Mouse (Mus musculus) hindbrain, embryonic 16.5 days (tissue): ENCODE results near the gene Lmo7. TPM values are rescaled to one million over a fixed set of nuclear protein-coding genes. Genes with fewer than 3 reads are reported as not detected.

Experiments used
- ATAC-seq: fragments of 200-750 bp; cut with Nextera tagmentation; 2 replicates; pipeline ENCODE4 v1.8.0; 2017; ENCODE audit warnings: moderate TSS enrichment, moderate library complexity
- H3K27ac ChIP-seq: fragments of 300-500 bp; sonication (generic); 2 replicates; pipeline ENCODE4 v1.5.1; 2014; ENCODE audit warnings: low read depth, mild to moderate bottlenecking, control low read depth, low read length, moderate library complexity
- H3K27me3 ChIP-seq: fragments of 300-500 bp; sonication (generic); replicated peaks from 2 replicates; pipeline ENCODE4 v1.6.1; 2014; ENCODE audit warnings: low read length; ENCODE audit not compliant: control insufficient read depth, insufficient read depth
- H3K36me3 ChIP-seq: fragments of 300-500 bp; sonication (generic); 2 replicates; pipeline ENCODE4 v1.6.1; 2014; ENCODE audit warnings: mild to moderate bottlenecking, low read length, moderate library complexity, mixed read lengths; ENCODE audit not compliant: control insufficient read depth, insufficient read depth
- H3K4me1 ChIP-seq: fragments of 300-500 bp; sonication (generic); 2 replicates; pipeline ENCODE4 v1.6.1; 2014; ENCODE audit warnings: low read depth, low read length; ENCODE audit not compliant: control insufficient read depth, insufficient read depth
- H3K4me2 ChIP-seq: fragments of 300-500 bp; sonication (generic); 2 replicates; pipeline ENCODE4 v1.6.1; 2014; ENCODE audit warnings: mild to moderate bottlenecking, low read length, control low read depth, moderate library complexity
- H3K4me3 ChIP-seq: fragments of 300-500 bp; sonication (generic); 2 replicates; pipeline ENCODE4 v1.5.1; 2014; ENCODE audit warnings: mild to moderate bottlenecking, low read length, control low read depth, moderate library complexity
- H3K9ac ChIP-seq: fragments of 300-500 bp; sonication (generic); 2 replicates; pipeline ENCODE4 v1.6.1; 2014; ENCODE audit warnings: low read depth, mild to moderate bottlenecking, control low read depth, low read length, moderate library complexity
- H3K9me3 ChIP-seq: fragments of 300-500 bp; sonication (generic); 2 replicates; pipeline ENCODE4 v1.6.1; 2014; ENCODE audit warnings: mild to moderate bottlenecking, low read length, moderate library complexity; ENCODE audit not compliant: control insufficient read depth
- WGBS: fragments of 180-500 bp; shearing (Covaris S2); extraction: QIAGEN DNeasy Blood & Tissue Kit; methylation state at CpG from one replicate; pipeline ENCODE4 v1.1.7; 2014; 5-methylcytosine and 5-hydroxymethylcytosine counted together
- polyA plus RNA-seq: library from polyadenylated mRNA; unstranded; fragments of >200 nt; fragmentation: Nextera tagmentation; extraction: Ambion mirVana; gene quantifications from 2 replicates; pipeline ENCODE4 v1.2.1, GENCODE M21; 2015

Gene Lmo7
- polyA plus RNA-seq, 1 experiment from 2014 or later = 2.3 TPM

- Histone ChIP-seq H3K4me1 (no peaks in the 10 kb centered on the region), H3K27me3 (no peaks in the 10 kb centered on the region), H3K9me3 (no peaks in the 10 kb centered on the region), H3K36me3 (no peaks in the 10 kb centered on the region), H3K27ac (no peak overlapping the region), H3K4me2 (no peak overlapping the region), H3K9ac (no peak overlapping the region), H3K4me3 (no peak overlapping the region)
- WGBS = 76% methylated on average over 4 of the region's 4 CpGs
- no peak for ATAC-seq
Observed at GRCm38 (mm10) chr14:101853722-101854121, 124.0 kb downstream of the Lmo7 start.

GRCm38 (mm10) chr14:101854226-101854625 lies 124.5 kb downstream of the Lmo7 start:
- no peaks in the 10 kb centered on the region for H3K36me3 ChIP-seq
- ATAC-seq = no peak

DNA sequence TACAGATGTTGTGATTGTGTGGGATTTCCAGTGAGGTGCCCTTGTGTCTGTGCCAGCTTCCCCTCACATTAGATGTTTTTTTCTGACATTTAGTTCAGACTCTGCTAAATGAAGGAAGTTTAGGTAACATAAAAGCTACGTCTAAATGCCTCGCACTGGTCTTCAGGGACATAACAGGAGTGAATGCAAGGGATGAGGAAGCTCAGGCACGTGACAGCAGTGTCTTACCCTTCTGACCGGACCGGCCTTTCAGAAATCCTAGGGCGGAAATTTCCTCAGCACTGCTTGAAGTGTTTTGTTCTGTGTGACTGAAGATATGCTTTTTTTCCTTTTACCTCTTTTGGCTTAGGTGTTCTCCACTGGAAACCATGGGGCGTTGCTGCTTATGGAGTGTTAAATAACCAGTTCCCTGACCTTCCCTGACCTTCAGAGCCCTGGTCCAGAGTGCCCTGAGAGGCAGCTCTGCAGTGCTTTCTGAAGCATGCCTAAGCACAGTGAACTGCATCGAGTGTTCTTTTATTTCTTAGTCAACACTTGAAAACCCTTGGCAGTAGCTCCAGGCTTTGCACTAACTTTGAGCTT lies 129.6 kb downstream of the Lmo7 start:
- Histone ChIP-seq H3K27ac (no peak overlapping the region), H3K4me3 (no peak overlapping the region), H3K4me1 (no peaks in the 10 kb centered on the region), H3K4me2 (no peak overlapping the region), H3K9ac (no peak overlapping the region), H3K27me3 (no peaks in the 10 kb centered on the region), H3K9me3 (no peaks in the 10 kb centered on the region), H3K36me3 (no peaks in the 10 kb centered on the region)
- ATAC-seq = no peak
- 56% methylated on average over 8 of the region's 8 CpGs for WGBS

More at GRCm38 (mm10) chr14:101854226-101854625, 124.5 kb downstream of the Lmo7 start:
- no peaks in the 10 kb centered on the region for H3K27me3 ChIP-seq
- no peak overlapping the region for H3K27ac ChIP-seq
- H3K4me3 ChIP-seq = no peak overlapping the region
- no peak overlapping the region for H3K9ac ChIP-seq
- 88% methylated on average over 3 of the region's 3 CpGs for WGBS
- no peaks in the 10 kb centered on the region for H3K9me3 ChIP-seq
- no peaks in the 10 kb centered on the region for H3K4me1 ChIP-seq
- no peak overlapping the region for H3K4me2 ChIP-seq

DNA sequence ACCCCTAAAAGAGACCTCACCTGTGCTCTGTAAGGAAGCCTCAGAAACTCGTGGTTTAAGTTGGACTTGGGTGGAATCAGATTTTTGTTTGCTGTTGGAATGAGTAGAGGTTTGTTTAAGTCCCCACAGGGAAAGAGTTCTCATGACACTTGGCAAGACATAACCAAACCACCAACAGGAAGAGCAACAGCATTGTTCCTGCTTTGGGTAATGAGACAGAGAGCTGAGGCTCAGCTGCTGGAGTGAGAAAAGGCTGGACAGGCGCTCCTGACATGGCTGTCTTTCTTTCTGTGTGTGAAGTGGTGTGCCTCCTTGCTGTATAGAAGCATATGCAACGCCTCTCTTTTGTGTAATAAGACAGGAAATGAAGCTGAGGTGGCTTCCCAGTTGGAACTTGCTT lies 132.3 kb downstream of the Lmo7 start:
- Histone ChIP-seq H3K36me3 (no peaks in the 10 kb centered on the region), H3K4me3 (no peak overlapping the region), H3K9me3 (no peaks in the 10 kb centered on the region), H3K4me1 (no peaks in the 10 kb centered on the region), H3K27ac (no peak overlapping the region), H3K9ac (no peak overlapping the region), H3K4me2 (no peak overlapping the region), H3K27me3 (no peaks in the 10 kb centered on the region)
- 67% methylated on average over 3 of the region's 3 CpGs for WGBS
- ATAC-seq = no peak

DNA sequence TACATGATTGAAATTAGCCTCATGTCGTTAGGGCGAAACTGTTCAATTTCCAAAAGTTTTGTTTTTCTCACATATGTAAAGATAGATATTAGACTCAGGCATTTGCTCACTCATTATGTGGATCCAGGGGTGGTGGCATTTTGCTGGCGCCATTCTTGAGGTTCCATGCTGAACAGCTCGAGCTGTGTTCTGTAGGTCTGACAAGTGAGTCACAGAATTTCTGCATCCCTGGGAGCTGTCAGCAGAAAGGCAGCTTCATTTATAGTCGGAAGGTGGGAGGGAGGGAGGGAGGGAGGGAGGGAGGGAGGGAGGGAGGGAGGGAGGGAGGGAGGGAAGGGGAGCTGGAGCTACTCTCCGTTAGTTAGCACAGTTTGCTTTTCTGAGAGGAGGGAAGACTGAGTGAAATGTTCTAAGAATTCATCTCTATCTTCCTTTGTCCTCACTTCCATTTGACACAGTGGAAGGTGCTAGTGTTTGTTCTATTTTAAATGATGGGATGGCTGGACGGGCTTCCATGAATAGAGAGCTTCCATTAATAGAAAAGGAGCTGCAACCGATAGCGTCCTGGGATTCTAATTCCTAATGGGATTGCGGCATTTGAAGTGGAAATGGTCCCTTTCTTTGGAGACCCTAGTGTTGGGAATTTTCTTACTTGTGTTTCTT lies 137.4 kb downstream of the Lmo7 start:
- no peak for ATAC-seq
- no peaks in the 10 kb centered on the region for H3K27me3 ChIP-seq

GRCm38 (mm10) chr14:101869145-101869544 lies 139.4 kb downstream of the Lmo7 start:
- H3K4me1 ChIP-seq = no peaks in the 10 kb centered on the region
- no peak overlapping the region for H3K4me2 ChIP-seq
- H3K27ac ChIP-seq = no peak overlapping the region
- H3K4me3 ChIP-seq = no peak overlapping the region
- no peak overlapping the region for H3K9ac ChIP-seq
- H3K36me3 ChIP-seq = no peaks in the 10 kb centered on the region
- WGBS = 77% methylated on average over 6 of the region's 6 CpGs
- H3K27me3 ChIP-seq = no peaks in the 10 kb centered on the region
- H3K9me3 ChIP-seq = no peaks in the 10 kb centered on the region
- no peak for ATAC-seq

More for the DNA sequence above, 137.4 kb downstream of the Lmo7 start:
- H3K4me2 ChIP-seq = no peak overlapping the region
- no peak overlapping the region for H3K27ac ChIP-seq
- H3K9ac ChIP-seq = no peak overlapping the region
- H3K36me3 ChIP-seq = no peaks in the 10 kb centered on the region
- no peak overlapping the region for H3K4me3 ChIP-seq
- 46% methylated on average over 10 of the region's 10 CpGs for WGBS
- H3K4me1 ChIP-seq = no peaks in the 10 kb centered on the region
- H3K9me3 ChIP-seq = no peaks in the 10 kb centered on the region

GRCm38 (mm10) chr14:101869661-101870060 lies 139.9 kb downstream of the Lmo7 start:
- Histone ChIP-seq H3K27me3 (no peaks in the 10 kb centered on the region), H3K9me3 (no peaks in the 10 kb centered on the region)
- WGBS = 82% methylated on average over 4 of the region's 4 CpGs

DNA sequence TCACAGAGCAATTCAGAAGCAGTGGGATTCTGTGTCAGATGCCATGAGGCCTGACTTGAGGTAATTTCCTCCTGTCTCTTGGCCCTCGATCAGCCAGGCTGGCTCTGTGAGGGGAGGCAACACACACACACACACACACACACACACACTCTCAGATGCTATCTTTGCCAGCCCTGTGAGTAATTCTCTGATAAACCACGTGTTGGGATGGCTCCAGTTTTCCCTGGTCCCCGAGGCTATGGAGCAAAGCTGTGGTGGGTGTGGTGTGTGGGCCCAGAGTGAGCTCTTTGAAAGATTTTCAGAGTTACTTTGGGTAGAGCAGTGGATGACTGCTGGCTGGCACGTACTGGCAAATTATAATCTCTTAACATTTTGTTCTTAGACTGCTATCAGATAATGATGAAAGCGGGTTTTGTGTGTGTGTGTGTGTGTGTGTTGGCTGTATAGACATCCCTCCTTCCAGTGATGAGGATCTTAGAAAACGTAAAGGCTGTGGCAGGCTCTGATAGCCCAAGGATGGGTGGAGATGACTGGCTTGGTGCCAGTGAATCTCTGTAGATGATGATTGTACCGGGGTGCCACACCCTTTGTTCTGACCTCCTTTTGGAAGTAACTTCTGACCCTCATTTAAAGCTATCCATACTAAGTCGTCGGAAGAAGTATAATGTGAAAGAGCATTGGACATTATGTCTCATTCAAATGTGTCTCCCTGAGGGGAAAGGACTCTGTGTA lies 140.6 kb downstream of the Lmo7 start:
- no peak overlapping the region for H3K4me2 ChIP-seq
- WGBS = 74% methylated on average over 9 of the region's 9 CpGs
- ATAC-seq = no peak
- H3K27ac ChIP-seq = no peak overlapping the region
- H3K36me3 ChIP-seq = no peaks in the 10 kb centered on the region
- no peak overlapping the region for H3K9ac ChIP-seq
- no peaks in the 10 kb centered on the region for H3K27me3 ChIP-seq
- no peaks in the 10 kb centered on the region for H3K4me1 ChIP-seq
- H3K9me3 ChIP-seq = no peaks in the 10 kb centered on the region
- H3K4me3 ChIP-seq = no peak overlapping the region

More at GRCm38 (mm10) chr14:101869661-101870060, 139.9 kb downstream of the Lmo7 start:
- H3K27ac ChIP-seq = no peak overlapping the region
- H3K4me3 ChIP-seq = no peak overlapping the region
- no peak overlapping the region for H3K4me2 ChIP-seq
- H3K9ac ChIP-seq = no peak overlapping the region
- no peak for ATAC-seq
- H3K36me3 ChIP-seq = no peaks in the 10 kb centered on the region
- H3K4me1 ChIP-seq = no peaks in the 10 kb centered on the region

DNA sequence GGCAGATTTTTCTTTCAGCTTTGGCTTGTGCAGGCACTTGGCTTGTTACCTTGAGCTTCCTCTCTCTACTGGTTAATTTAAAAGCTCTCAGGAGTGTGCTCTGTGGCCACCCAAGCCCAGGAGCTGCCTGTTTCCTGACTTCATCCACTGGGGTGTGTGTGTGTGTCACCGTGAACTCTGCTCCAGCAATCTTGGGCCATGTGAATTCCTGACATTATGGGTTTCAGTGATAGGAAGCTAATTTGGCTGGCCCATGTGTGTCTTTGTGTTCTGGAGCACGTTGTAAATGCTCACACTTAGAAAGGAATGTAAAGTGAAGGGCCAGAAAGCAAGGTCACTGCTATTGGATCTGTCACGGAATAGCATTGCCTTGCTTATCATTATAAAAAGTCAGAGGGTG lies 143.1 kb downstream of the Lmo7 start:
- H3K27me3 ChIP-seq = no peaks in the 10 kb centered on the region
- H3K4me1 ChIP-seq = no peaks in the 10 kb centered on the region
- no peak for ATAC-seq
- no peak overlapping the region for H3K9ac ChIP-seq
- H3K27ac ChIP-seq = no peak overlapping the region
- H3K4me2 ChIP-seq = no peak overlapping the region
- H3K9me3 ChIP-seq = no peaks in the 10 kb centered on the region
- 78% methylated on average over 3 of the region's 3 CpGs for WGBS
- H3K36me3 ChIP-seq = no peaks in the 10 kb centered on the region
- no peak overlapping the region for H3K4me3 ChIP-seq
